Mouse (Mus musculus): ENCODE measurements around the gene Gm20388. TPM values are rescaled to one million over a fixed set of nuclear protein-coding genes. Genes with fewer than 3 reads are reported as not detected.

Gene Gm20388
- polyA plus RNA-seq, 1 experiment from 2014 or later: 47.1 TPM

DNA sequence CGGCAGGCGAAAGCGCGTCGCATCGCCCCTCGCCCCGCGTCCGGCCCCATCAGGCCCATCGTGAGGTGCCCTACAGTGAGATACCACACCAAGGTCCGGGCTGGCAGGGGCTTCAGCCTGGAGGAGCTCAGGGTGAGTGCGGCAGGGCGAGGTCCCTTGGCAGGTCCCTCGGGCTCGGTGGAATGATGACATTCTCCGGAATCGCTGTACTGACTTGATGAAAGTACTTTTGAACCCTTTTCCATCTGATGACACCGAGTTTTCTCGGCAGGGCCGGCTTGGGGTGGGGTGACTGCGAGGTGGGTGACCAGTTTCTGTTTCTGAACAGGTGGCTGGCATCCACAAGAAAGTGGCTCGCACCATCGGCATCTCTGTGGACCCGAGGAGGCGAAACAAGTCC is 3192.2 kb downstream of the Gm20388 start:
- H3K79me2 ChIP-seq (ENCODE audit: inconsistent target): peaks cover 18% of the 10 kb centered on the region
- 0 out of 2 replicates have a peak overlapping the region, but pooled peaks have one; percentile 15 for H3K27ac ChIP-seq
- 2% methylated on average over 11 of the region's 26 CpGs for WGBS (ENCODE audit: missing documents)
- peak overlapping the region; percentile 54 for H3K4me3 ChIP-seq (ENCODE audit: inconsistent target)
- peaks cover 17% of the 10 kb centered on the region; the same call in 1 of the 2 replicates for H3K36me3 ChIP-seq (ENCODE audit: inconsistent target)

DNA sequence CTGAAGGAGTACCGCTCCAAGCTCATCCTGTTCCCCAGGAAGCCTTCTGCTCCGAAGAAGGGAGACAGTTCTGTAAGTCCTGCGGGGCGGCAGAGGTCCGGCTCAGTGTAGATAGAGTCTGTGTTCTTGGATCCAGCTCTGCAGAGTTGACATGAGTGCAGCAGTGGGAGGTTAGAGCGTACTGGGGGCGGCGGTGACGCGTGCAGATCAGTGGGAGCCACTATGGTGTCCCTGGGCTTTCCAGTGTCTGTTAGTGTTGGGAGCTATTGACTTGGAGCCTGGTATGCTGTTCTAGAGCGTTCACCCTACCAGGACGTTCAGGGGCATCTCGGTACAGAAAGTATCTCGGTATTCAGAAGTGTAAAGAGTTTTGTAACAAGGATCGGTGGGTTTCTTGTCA is 3192.6 kb downstream of the Gm20388 start:
- peaks cover 17% of the 10 kb centered on the region; the same call in 1 of the 2 replicates for H3K36me3 ChIP-seq (ENCODE audit: inconsistent target)
- peaks cover 18% of the 10 kb centered on the region for H3K79me2 ChIP-seq (ENCODE audit: inconsistent target)
- H3K27ac ChIP-seq: peak overlapping the region; percentile 15; the same call in 1 of the 2 replicates
- WGBS (ENCODE audit: missing documents): 20% methylated on average over 14 of the region's 15 CpGs
- peak overlapping the region; percentile 54 for H3K4me3 ChIP-seq (ENCODE audit: inconsistent target)

DNA sequence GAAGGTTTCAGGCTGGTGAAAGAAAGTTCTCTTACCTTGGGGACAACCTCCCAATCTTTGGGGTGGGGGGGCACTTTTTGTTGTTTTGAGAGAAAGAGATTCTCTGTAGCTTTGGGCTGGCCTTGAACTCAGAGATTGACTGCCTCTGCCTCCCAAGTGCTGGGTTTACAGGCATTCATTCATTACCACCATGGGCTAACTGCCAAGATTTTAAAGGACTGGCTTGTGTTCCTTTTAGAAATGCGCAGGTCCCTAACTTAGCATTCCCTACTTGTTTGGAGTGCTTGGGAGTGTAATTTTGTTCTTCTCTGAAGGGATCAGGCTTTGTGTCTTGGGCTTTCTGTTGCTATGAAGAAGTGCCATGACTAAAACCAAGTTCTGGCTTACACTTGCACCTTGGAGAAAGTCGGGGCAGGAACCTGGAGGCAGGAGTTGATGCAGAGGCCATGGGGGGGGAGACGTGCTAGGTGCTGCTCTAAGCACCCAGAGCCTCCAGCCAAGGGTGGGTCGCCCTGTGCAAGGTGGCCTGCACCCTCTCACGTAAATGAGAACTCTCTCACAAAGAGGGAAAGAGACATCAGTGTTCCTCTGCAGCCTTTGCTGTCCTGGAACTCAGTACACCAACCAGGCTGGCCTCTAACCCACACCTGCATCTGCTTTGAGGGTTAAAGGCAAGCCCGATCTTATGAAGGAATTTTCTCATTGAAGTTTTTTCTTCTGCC is 3193.6 kb downstream of the Gm20388 start:
- H3K79me2 ChIP-seq (ENCODE audit: inconsistent target): peaks cover 18% of the 10 kb centered on the region
- H3K36me3 ChIP-seq (ENCODE audit: inconsistent target): peaks cover 17% of the 10 kb centered on the region; the same call in 1 of the 2 replicates
- H3K27ac ChIP-seq: no peak overlapping the region
- peak overlapping the region; percentile 54; the same call in 1 of the 2 replicates for H3K4me3 ChIP-seq (ENCODE audit: inconsistent target)
- 83% methylated on average over 6 of the region's 6 CpGs for WGBS (ENCODE audit: missing documents)

DNA sequence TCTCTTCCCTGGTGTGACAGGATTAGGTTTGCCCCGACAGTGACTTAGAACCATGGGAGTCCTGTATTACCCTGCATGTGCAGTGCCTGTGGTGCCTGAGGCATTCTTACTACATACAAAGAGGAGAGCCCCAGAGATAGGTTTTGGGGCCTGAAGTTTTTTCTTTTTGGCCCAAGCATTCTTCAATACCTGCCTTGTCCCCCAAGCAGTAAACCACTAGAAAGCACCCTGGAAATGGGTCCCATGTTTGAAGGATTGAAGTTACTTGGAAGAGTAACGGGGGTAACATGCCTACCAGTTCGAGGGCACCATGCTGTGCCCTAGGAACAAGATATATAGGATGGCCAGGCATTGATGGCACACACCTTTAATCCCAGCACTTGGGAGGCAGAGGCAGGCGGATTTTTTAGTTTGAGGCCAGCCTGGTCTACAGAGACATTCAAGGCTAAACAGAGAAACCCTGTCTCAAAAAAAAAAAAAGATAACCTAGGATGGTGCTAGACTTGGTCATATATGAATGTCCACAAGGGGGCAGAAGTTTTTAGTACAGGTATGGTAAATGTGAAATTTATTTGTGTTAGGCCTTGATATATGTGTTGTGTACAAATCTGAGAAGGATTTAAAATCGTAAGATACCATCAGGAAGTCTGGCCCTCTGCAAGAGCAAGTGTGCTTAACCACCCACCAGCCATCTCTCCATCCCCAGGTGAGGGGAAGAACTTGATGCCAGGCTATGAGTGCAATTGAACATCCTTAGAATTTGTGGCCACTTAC is 3195.1 kb downstream of the Gm20388 start:
- Histone ChIP-seq H3K36me3 (ENCODE audit: inconsistent target) (peaks cover 17% of the 10 kb centered on the region; the same call in 1 of the 2 replicates), H3K4me3 (ENCODE audit: inconsistent target) (no peak overlapping the region), H3K27ac (no peak overlapping the region), H3K79me2 (ENCODE audit: inconsistent target) (peaks cover 18% of the 10 kb centered on the region)
- 81% methylated on average over 5 of the region's 5 CpGs for WGBS (ENCODE audit: missing documents)

DNA sequence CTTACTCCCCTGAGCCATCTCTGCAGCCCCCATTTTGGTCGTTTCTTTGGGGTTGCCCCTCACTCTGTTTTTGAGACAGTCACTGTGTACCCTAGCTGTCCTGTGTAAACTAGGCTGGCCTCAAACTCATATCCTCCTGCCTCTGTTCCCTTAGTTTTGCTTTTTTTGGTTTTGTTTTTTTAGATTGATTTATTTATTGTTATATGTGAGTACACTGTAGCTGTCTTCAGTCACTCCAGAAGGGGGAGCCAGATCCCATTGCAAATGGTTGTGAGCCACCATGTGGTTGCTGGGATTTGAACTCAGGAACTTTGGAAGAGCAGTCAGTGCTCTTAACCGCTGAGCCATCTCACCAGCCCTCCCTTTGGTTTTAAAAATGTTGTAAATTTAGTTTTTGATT is 3195.9 kb downstream of the Gm20388 start:
- H3K36me3 ChIP-seq (ENCODE audit: inconsistent target): peaks cover 17% of the 10 kb centered on the region; the same call in 1 of the 2 replicates
- no peak overlapping the region for H3K4me3 ChIP-seq (ENCODE audit: inconsistent target)
- H3K27ac ChIP-seq: no peak overlapping the region
- 76% methylated on average over 2 of the region's 2 CpGs for WGBS (ENCODE audit: missing documents)
- H3K79me2 ChIP-seq (ENCODE audit: inconsistent target): peaks cover 18% of the 10 kb centered on the region

DNA sequence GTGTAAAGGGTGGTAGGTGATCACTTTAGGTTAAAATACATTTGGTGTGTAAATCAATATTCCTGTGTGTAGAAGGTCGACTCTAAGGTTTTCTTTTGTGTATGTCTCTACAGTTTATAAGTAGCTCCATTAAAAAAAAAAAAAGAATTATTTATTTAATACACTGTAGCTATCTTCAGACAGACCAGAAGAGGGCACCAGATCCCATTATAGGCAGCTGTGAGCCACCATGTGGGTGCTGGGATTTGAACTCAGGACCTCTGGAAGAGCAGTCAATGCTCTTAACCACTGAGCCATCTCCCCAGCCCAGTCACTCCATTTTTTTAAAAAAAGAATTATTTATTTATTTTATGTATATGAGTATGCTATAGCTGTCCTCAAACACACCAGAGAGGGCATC is 3197.4 kb downstream of the Gm20388 start:
- Histone ChIP-seq H3K4me3 (ENCODE audit: inconsistent target) (no peak overlapping the region), H3K36me3 (ENCODE audit: inconsistent target) (peaks cover 17% of the 10 kb centered on the region; the same call in 1 of the 2 replicates), H3K79me2 (ENCODE audit: inconsistent target) (peaks cover 12% of the 10 kb centered on the region), H3K27ac (no peak overlapping the region)
- 80% methylated on average over 1 of the region's 1 CpGs for WGBS (ENCODE audit: missing documents)

DNA sequence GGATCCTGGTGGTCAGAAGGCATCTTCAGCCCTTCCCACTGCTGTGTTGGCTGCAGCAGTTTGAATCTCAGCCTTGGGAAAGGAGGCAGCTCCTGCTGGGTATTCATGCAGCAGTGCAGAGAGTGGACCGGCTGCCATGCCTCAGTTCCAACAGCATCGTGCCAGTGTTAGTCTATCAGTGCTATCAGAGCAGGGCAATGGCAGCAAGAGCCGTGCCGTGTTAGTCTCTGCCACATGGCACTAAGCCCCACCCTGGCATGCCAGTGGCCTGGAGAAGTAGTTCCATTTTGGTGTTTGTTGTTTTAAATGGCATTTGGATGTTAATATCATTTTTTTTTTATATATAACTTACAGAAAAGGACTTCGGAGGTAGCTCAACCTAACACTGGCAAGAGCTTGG is 3198.3 kb downstream of the Gm20388 start:
- no peak overlapping the region for H3K27ac ChIP-seq
- H3K4me3 ChIP-seq (ENCODE audit: inconsistent target): no peak overlapping the region
- H3K79me2 ChIP-seq (ENCODE audit: inconsistent target): peaks cover 3% of the 10 kb centered on the region
- peaks cover 12% of the 10 kb centered on the region; the same call in 1 of the 2 replicates for H3K36me3 ChIP-seq (ENCODE audit: inconsistent target)
- 84% methylated on average over 5 of the region's 5 CpGs for WGBS (ENCODE audit: missing documents)

DNA sequence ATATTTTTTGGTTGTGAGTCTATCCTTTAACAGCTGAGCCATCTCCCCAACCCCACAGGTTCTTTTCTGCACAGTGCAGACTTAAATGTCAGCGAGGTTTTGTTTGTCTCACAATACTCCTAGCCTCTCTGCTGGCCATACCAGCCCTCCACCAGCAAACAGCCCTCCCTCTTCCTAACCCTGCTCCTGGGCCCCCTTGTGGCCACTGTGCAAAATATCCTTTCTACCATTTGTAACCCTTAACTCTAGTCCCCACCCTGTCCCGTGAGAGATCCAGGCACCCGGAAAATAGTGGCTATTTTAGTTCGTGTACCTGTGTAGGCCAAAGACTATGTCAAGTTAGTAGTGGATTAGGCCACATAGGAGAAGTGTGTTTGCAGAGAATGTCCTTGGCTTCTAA is 3200.0 kb downstream of the Gm20388 start:
- Histone ChIP-seq H3K79me2 (ENCODE audit: inconsistent target) (no peaks in the 10 kb centered on the region), H3K4me3 (ENCODE audit: inconsistent target) (no peak overlapping the region), H3K27ac (no peak overlapping the region), H3K36me3 (ENCODE audit: inconsistent target) (no peaks in the 10 kb centered on the region)
- 9% methylated on average over 4 of the region's 4 CpGs for WGBS (ENCODE audit: missing documents)

DNA sequence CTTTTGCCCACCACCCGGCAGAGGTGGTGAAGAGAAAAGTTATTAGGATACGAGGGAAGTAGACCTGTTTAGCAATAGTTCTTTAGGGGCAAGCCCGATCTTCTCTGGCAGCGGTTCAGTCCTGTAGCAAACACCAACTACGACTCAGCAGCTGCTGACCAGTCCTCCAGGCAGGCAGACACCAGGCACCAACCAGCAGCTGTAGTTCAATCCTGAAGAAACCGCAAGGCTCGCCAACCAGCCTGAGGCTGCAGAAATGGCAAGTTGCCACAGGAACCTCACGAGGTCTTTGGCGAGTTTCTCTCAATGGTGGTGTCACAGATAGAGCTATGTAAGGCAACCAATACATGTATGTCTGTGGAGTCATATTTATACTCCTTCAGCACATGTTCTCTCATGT is 3202.3 kb downstream of the Gm20388 start:
- WGBS (ENCODE audit: missing documents): 19% methylated on average over 9 of the region's 9 CpGs
- Histone ChIP-seq H3K4me3 (ENCODE audit: inconsistent target) (no peak overlapping the region), H3K27ac (no peak overlapping the region), H3K79me2 (ENCODE audit: inconsistent target) (no peaks in the 10 kb centered on the region), H3K36me3 (ENCODE audit: inconsistent target) (no peaks in the 10 kb centered on the region)

DNA sequence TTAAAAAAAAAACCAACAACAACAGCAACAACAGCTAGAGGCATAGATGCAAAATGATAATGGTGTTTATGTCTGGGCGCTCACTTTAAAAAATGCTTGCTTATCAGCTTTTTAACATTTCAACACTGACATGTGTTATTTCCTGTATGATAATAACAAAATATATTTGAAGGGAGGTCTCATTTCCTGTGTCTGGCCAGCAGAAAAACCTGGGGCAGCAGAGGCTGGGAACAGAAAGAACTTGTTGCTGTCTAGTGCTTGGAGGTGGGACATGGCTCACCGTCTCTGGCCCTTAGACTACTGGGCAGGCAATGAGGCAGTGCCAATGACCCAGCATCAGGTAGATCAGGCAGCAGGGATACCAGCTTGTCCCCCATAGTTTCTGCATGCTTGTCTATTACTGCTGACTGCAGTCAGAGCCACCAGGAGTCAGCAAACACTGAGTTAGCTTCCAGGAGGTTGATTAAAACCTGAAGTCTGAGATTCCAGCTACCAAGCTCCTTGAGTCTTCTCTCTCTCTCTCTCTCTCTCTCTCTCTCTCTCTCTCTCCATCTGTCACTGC is 3203.3 kb downstream of the Gm20388 start:
- H3K4me3 ChIP-seq (ENCODE audit: inconsistent target): no peak overlapping the region
- H3K36me3 ChIP-seq (ENCODE audit: inconsistent target): no peaks in the 10 kb centered on the region
- H3K79me2 ChIP-seq (ENCODE audit: inconsistent target): no peaks in the 10 kb centered on the region
- H3K27ac ChIP-seq: no peak overlapping the region
- 64% methylated on average over 2 of the region's 2 CpGs for WGBS (ENCODE audit: missing documents)

DNA sequence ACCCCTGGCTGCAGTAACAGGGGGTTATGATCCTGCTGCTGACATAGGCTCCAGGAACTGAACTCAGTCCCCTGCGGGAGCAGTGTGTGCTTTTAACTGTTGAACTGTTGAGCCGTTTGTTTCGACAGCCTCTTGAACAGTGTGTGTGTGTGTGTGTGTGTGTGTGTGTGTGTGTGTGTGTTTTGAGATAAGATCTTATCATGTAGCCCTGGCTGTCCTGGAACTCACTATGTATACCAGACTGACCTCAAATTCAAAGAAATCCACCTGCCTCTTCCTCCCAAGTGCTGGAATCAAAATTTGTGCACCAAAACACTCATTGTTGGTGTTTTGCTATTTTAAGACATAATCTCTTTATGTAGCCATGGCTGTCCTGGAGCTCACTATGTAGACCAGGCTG is 3204.0 kb downstream of the Gm20388 start:
- H3K27ac ChIP-seq: no peak overlapping the region
- WGBS (ENCODE audit: missing documents): 13% methylated on average over 3 of the region's 3 CpGs
- H3K79me2 ChIP-seq (ENCODE audit: inconsistent target): no peaks in the 10 kb centered on the region
- H3K36me3 ChIP-seq (ENCODE audit: inconsistent target): no peaks in the 10 kb centered on the region
- no peak overlapping the region for H3K4me3 ChIP-seq (ENCODE audit: inconsistent target)

DNA sequence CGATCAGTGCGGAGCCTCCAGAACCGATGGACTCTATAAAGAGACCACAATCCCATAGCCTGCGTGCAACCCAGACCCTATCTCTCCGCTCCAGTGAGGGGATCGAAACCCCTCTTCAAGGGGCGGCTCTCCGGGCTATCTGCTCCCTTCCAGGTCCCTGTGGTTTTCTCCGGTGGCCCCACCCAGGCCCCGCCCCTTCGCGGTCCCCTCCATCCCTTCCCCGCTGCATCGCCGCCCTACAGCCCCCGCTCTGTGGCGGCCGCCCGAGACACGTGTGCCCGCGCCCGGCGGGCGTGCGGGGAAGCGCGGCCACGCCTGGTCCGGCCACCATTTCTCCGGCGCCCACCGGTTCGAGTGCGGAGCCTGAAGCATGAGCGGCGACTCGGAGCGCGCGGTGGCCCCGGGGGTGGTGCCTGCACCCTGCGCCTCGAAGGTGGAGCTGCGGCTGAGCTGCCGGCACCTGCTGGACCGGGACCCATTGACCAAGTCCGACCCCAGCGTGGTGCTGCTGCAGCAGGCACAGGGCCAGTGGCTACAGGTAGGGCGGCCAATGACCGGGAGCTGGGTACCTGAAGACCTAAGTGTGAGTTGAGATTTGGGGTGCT is 3206.6 kb downstream of the Gm20388 start, which contains the start of gene Cpne7:
Gene Cpne7, plus strand, starts transcription at position 248 of the 605 bp plus-strand sequence.
- no peaks in the 10 kb centered on the region for H3K79me2 ChIP-seq (ENCODE audit: inconsistent target)
- H3K4me3 ChIP-seq (ENCODE audit: inconsistent target): no peak within 1 kb of the TSS
- WGBS (ENCODE audit: missing documents): 2% methylated on average over 51 of the region's 51 CpGs
- no peaks in the 10 kb centered on the region for H3K36me3 ChIP-seq (ENCODE audit: inconsistent target)
- H3K27ac ChIP-seq: no peak within 1 kb of the TSS

DNA sequence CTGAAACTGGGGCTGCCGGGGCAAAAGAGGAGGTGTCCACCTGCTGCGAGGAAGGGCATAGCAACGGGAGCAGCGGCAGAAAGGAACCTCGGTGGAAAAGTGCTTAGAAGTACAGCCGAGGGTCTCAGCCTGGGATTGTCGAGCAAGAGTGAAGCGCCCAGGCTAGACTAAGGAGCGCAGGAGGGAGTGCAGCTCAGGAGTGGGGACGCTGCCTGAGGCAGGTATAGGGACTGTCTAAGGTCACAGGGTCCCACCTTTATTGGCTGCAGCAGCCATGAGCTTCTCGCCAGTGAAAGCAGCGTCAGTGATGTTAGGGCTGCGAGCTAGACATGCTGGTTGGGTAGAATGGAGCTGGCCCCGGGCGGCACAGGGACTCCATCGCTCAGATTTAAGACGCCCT is 3207.1 kb downstream of the Gm20388 start:
- Histone ChIP-seq H3K27ac (no peak overlapping the region), H3K79me2 (ENCODE audit: inconsistent target) (no peaks in the 10 kb centered on the region), H3K4me3 (ENCODE audit: inconsistent target) (no peak overlapping the region), H3K36me3 (ENCODE audit: inconsistent target) (no peaks in the 10 kb centered on the region)
- 4% methylated on average over 17 of the region's 17 CpGs for WGBS (ENCODE audit: missing documents)

DNA sequence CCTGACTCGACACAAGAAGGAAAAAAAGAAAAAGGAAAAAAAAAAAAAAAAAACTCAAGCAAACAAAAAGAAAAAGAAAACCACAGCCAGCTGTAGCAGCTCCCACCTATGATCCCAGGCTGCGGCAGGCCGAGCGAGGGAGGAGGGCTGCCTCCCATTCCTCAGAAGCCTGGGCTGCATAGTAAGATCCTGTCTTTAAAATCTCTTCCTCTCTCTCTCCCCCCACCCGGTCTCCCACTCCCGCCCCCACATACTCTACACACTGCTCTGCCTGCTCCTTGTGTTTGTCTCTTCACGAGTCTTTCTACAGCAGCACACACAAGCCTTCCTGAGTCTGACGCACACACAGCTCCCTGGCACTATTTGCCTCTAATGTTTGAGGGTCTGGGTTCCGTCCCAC is 3211.4 kb downstream of the Gm20388 start:
- WGBS (ENCODE audit: missing documents): 85% methylated on average over 8 of the region's 9 CpGs
- no peaks in the 10 kb centered on the region for H3K79me2 ChIP-seq (ENCODE audit: inconsistent target)
- no peak overlapping the region for H3K27ac ChIP-seq
- H3K36me3 ChIP-seq (ENCODE audit: inconsistent target): no peaks in the 10 kb centered on the region
- H3K4me3 ChIP-seq (ENCODE audit: inconsistent target): no peak overlapping the region

All from macrophage (primary cell).